Mouse (Mus musculus) forebrain, embryonic 12.5 days (tissue): ENCODE measurements at regions not wholly inside any gene's neighbourhood (a gene's known extent, or its start where the extent isn't known, plus 50 kb on each side); places are given as distances from the start of the nearest gene placed in this dataset.

Source experiments
- ATAC-seq: fragments of 200-750 bp; cut with Nextera tagmentation; 2 replicates; pipeline ENCODE4 v1.8.0; 2017; ENCODE audit warnings: moderate TSS enrichment; ENCODE audit not compliant: low FRiP score
- H3K27ac ChIP-seq: fragments of 300-500 bp; sonication (generic); 2 replicates; pipeline ENCODE4 v1.5.1; 2016; ENCODE audit warnings: mild to moderate bottlenecking
- H3K27me3 ChIP-seq: fragments of 300-500 bp; sonication (generic); 2 replicates; pipeline ENCODE4 v1.6.1; 2016; ENCODE audit warnings: mild to moderate bottlenecking
- H3K36me3 ChIP-seq: fragments of 300-500 bp; sonication (generic); replicated peaks from 2 replicates; pipeline ENCODE4 v1.6.1; 2016; ENCODE audit warnings: mild to moderate bottlenecking
- H3K4me1 ChIP-seq: fragments of 300-500 bp; sonication (generic); 2 replicates; pipeline ENCODE4 v1.6.1; 2016
- H3K4me2 ChIP-seq: fragments of 300-500 bp; sonication (generic); 2 replicates; pipeline ENCODE4 v1.6.1; 2016; ENCODE audit warnings: mild to moderate bottlenecking, moderate library complexity
- H3K4me3 ChIP-seq: fragments of 300-500 bp; sonication (generic); replicated peaks from 2 replicates; pipeline ENCODE4 v1.5.1; 2016; ENCODE audit warnings: mild to moderate bottlenecking
- H3K9ac ChIP-seq: fragments of 300-500 bp; sonication (generic); 2 replicates; pipeline ENCODE4 v1.6.1; 2016; ENCODE audit warnings: mild to moderate bottlenecking
- H3K9me3 ChIP-seq: fragments of 300-500 bp; sonication (generic); 2 replicates; pipeline ENCODE4 v1.6.1; 2016
- WGBS: fragments of 180-500 bp; shearing (Covaris S2); methylation state at CpG from one replicate; pipeline ENCODE4 v1.1.7; 2016; 5-methylcytosine and 5-hydroxymethylcytosine counted together

GRCm38 (mm10) chrX:12887516-12887915 is 125.6 kb upstream of the Med14 start:
- H3K4me2 ChIP-seq: no peak overlapping the region
- H3K4me1 ChIP-seq: peaks cover 10% of the 10 kb centered on the region; the same call in 1 of the 2 replicates
- no peaks in the 10 kb centered on the region for H3K27me3 ChIP-seq
- no peak for ATAC-seq
- H3K36me3 ChIP-seq: no peaks in the 10 kb centered on the region
- H3K9me3 ChIP-seq: no peaks in the 10 kb centered on the region
- H3K4me3 ChIP-seq: no peak overlapping the region
- no peak overlapping the region for H3K9ac ChIP-seq
- peak overlapping the region; percentile 65; the same call in 1 of the 2 replicates for H3K27ac ChIP-seq
- 29% methylated on average over 2 of the region's 2 CpGs for WGBS

- H3K4me3 ChIP-seq: no peak overlapping the region
- 29% methylated on average over 18 of the region's 18 CpGs for WGBS
- H3K27ac ChIP-seq: 0 out of 2 replicates have a peak overlapping the region, but pooled peaks have one; percentile 56
These were observed 124.5 kb upstream of the Med14 start for GRCm38 (mm10) chrX:12886160-12887048.

GRCm38 (mm10) chrX:12879233-12879632 is 117.4 kb upstream of the Med14 start:
- Histone ChIP-seq H3K9me3 (no peaks in the 10 kb centered on the region), H3K4me2 (no peak overlapping the region), H3K9ac (no peak overlapping the region), H3K27ac (no peak overlapping the region), H3K27me3 (no peaks in the 10 kb centered on the region), H3K4me1 (peaks cover 8% of the 10 kb centered on the region; the same call in 1 of the 2 replicates), H3K4me3 (no peak overlapping the region), H3K36me3 (no peaks in the 10 kb centered on the region)
- WGBS: 67% methylated on average over 3 of the region's 3 CpGs
- no peak for ATAC-seq

More at GRCm38 (mm10) chrX:12886160-12887048, 124.5 kb upstream of the Med14 start:
- no peaks in the 10 kb centered on the region for H3K9me3 ChIP-seq
- peak overlapping the region; percentile 29; the same call in 1 of the 2 replicates for H3K4me2 ChIP-seq
- H3K4me1 ChIP-seq: peaks cover 10% of the 10 kb centered on the region; the same call in 1 of the 2 replicates
- ATAC-seq: peak; percentile 77
- no peaks in the 10 kb centered on the region for H3K27me3 ChIP-seq
- H3K9ac ChIP-seq: no peak overlapping the region
- H3K36me3 ChIP-seq: no peaks in the 10 kb centered on the region

- Histone ChIP-seq H3K4me3 (no peak overlapping the region), H3K9ac (no peak overlapping the region), H3K4me2 (no peak overlapping the region), H3K36me3 (no peaks in the 10 kb centered on the region), H3K9me3 (no peaks in the 10 kb centered on the region), H3K27me3 (no peaks in the 10 kb centered on the region), H3K27ac (no peak overlapping the region), H3K4me1 (peaks cover 8% of the 10 kb centered on the region; the same call in 1 of the 2 replicates)
- no peak for ATAC-seq
- WGBS: 30% methylated on average over 4 of the region's 4 CpGs
These were observed 115.6 kb upstream of the Med14 start for GRCm38 (mm10) chrX:12877506-12877905.

GRCm38 (mm10) chrX:12873698-12874144 is 111.8 kb upstream of the Med14 start:
- H3K27ac ChIP-seq: peak overlapping the region; percentile 92
- H3K36me3 ChIP-seq: no peaks in the 10 kb centered on the region
- no peaks in the 10 kb centered on the region for H3K9me3 ChIP-seq
- 37% methylated on average over 22 of the region's 22 CpGs for WGBS
- H3K27me3 ChIP-seq: peaks cover 3% of the 10 kb centered on the region; the same call in 1 of the 2 replicates
- H3K4me1 ChIP-seq: peaks cover 8% of the 10 kb centered on the region; the same call in 1 of the 2 replicates
- peak; percentile 94 for ATAC-seq
- peak overlapping the region; percentile 44 for H3K4me2 ChIP-seq
- H3K9ac ChIP-seq: no peak overlapping the region
- peak overlapping the region; percentile 33 for H3K4me3 ChIP-seq

GRCm38 (mm10) chrX:12873230-12873629 is 111.4 kb upstream of the Med14 start:
- peak; percentile 83 for ATAC-seq
- Histone ChIP-seq H3K9me3 (no peaks in the 10 kb centered on the region), H3K36me3 (no peaks in the 10 kb centered on the region), H3K4me1 (peaks cover 8% of the 10 kb centered on the region; the same call in 1 of the 2 replicates), H3K9ac (no peak overlapping the region), H3K27ac (peak overlapping the region; percentile 92), H3K27me3 (peaks cover 3% of the 10 kb centered on the region; the same call in 1 of the 2 replicates), H3K4me2 (peak overlapping the region; percentile 44), H3K4me3 (0 out of 2 replicates have a peak overlapping the region, but pooled peaks have one; percentile 7)
- 22% methylated on average over 6 of the region's 6 CpGs for whole genome bisulfite sequencing

- H3K9me3 ChIP-seq: no peaks in the 10 kb centered on the region
- no peaks in the 10 kb centered on the region for H3K36me3 ChIP-seq
- ATAC-seq: no peak
- H3K27me3 ChIP-seq: peaks cover 3% of the 10 kb centered on the region; the same call in 1 of the 2 replicates
- H3K9ac ChIP-seq: no peak overlapping the region
- WGBS: 95% methylated on average over 5 of the region's 5 CpGs
- no peaks in the 10 kb centered on the region for H3K4me1 ChIP-seq
- H3K4me3 ChIP-seq: no peak overlapping the region
- H3K4me2 ChIP-seq: no peak overlapping the region
- no peak overlapping the region for H3K27ac ChIP-seq
These were observed 105.1 kb upstream of the Med14 start for GRCm38 (mm10) chrX:12866885-12867498.

- H3K4me2 ChIP-seq: no peak overlapping the region
- H3K4me1 ChIP-seq: no peaks in the 10 kb centered on the region
- H3K27ac ChIP-seq: no peak overlapping the region
- no peak overlapping the region for H3K4me3 ChIP-seq
- WGBS: 86% methylated on average over 3 of the region's 3 CpGs
- no peak overlapping the region for H3K9ac ChIP-seq
- H3K27me3 ChIP-seq: peaks cover 3% of the 10 kb centered on the region; the same call in 1 of the 2 replicates
- ATAC-seq: no peak
- no peaks in the 10 kb centered on the region for H3K36me3 ChIP-seq
- H3K9me3 ChIP-seq: no peaks in the 10 kb centered on the region
These were observed 104.3 kb upstream of the Med14 start for GRCm38 (mm10) chrX:12866176-12866575.

GRCm38 (mm10) chrX:12860168-12860567 is 98.3 kb upstream of the Med14 start:
- H3K9ac ChIP-seq: no peak overlapping the region

GRCm38 (mm10) chrX:12858757-12859156 is 96.9 kb upstream of the Med14 start:
- Histone ChIP-seq H3K4me2 (no peak overlapping the region), H3K4me3 (no peak overlapping the region), H3K9ac (no peak overlapping the region), H3K9me3 (no peaks in the 10 kb centered on the region), H3K36me3 (no peaks in the 10 kb centered on the region), H3K27ac (peak overlapping the region; percentile 91), H3K4me1 (peaks cover 19% of the 10 kb centered on the region), H3K27me3 (no peaks in the 10 kb centered on the region)
- peak; percentile 51; the same call in 1 of the 2 replicates for ATAC-seq
- 39% methylated on average over 2 of the region's 2 CpGs for whole genome bisulfite sequencing

More at GRCm38 (mm10) chrX:12860168-12860567, 98.3 kb upstream of the Med14 start:
- no peak overlapping the region for H3K4me3 ChIP-seq
- H3K4me2 ChIP-seq: no peak overlapping the region
- no peak for ATAC-seq
- H3K27ac ChIP-seq: peak overlapping the region; percentile 91; the same call in 1 of the 2 replicates
- no peaks in the 10 kb centered on the region for H3K27me3 ChIP-seq
- no peaks in the 10 kb centered on the region for H3K36me3 ChIP-seq
- H3K4me1 ChIP-seq: peaks cover 19% of the 10 kb centered on the region
- H3K9me3 ChIP-seq: no peaks in the 10 kb centered on the region
- 77% methylated on average over 6 of the region's 6 CpGs for WGBS

- H3K4me3 ChIP-seq: peak overlapping the region; percentile 17
- H3K9me3 ChIP-seq: no peaks in the 10 kb centered on the region
- 19% methylated on average over 17 of the region's 17 CpGs for WGBS
- no peaks in the 10 kb centered on the region for H3K27me3 ChIP-seq
- peak overlapping the region; percentile 45 for H3K9ac ChIP-seq
- no peaks in the 10 kb centered on the region for H3K36me3 ChIP-seq
- peak; percentile 82 for ATAC-seq
- peak overlapping the region; percentile 91 for H3K27ac ChIP-seq
- H3K4me1 ChIP-seq: peaks cover 19% of the 10 kb centered on the region
- H3K4me2 ChIP-seq: peak overlapping the region; percentile 43
These were observed 96.2 kb upstream of the Med14 start for GRCm38 (mm10) chrX:12857881-12858755.
